ENCODE assay signal across 11 mouse cellular contexts in the genomic region with DNA sequence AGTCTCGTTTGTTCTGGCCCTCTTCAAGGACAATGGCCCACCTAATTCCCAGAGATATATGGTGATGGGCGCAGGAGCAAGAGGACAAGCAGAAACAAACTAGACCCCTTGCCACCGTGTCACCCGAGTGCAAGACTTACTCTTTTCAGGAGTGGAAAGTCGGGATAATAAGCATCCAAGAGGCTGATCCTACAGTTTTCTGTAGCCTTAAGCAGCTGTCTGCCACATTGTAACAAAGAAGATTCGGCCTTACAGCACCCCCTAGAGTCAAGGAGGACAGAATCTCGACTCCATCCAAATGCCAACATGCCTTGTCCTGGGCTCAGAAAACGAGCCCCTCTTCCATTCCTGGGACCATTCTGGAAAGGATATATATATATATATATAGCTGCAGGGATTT.
DNase-seq lines count a peak whose midpoint lies in the region; ATAC-seq and TF ChIP-seq lines count a peak whose summit lies in the region.
"Had no signal": no experiment of that assay in that cellular context is flagged by ENCODE, and none has a peak within 500 bp of the region (broad histone marks: within the 10 kb centered on the region; RNA-seq: fewer than 3 reads in every experiment).

No protein-coding gene starts in this region.

- H3K36me3 ChIP-seq in hindbrain, embryonic 11.5 days (ENCODE audit: control insufficient read depth, insufficient read depth, low read length), result no peaks in the 10 kb centered on the region
- H3K36me3 ChIP-seq in hindbrain, embryonic 13.5 days, result no peaks in the 10 kb centered on the region
- H3K36me3 ChIP-seq in midbrain, embryonic 11.5 days (ENCODE audit: control insufficient read depth, insufficient read depth, low read length), result no peaks in the 10 kb centered on the region
- no peaks in the 10 kb centered on the region for H3K36me3 ChIP-seq in midbrain, embryonic 13.5 days
- H3K36me3 ChIP-seq in intestine, embryonic 15.5 days, result no peaks in the 10 kb centered on the region

- ATAC-seq in hindbrain, embryonic 11.5 days (ENCODE audit: low FRiP score), result no peak
- no peak for ATAC-seq in hindbrain, embryonic 13.5 days (ENCODE audit: low FRiP score)
- ATAC-seq in midbrain, embryonic 11.5 days (ENCODE audit: low FRiP score), result no peak
- ATAC-seq in midbrain, embryonic 13.5 days, result no peak
- no peak for ATAC-seq in intestine, embryonic 15.5 days
- ATAC-seq in erythroid progenitor cell, adult 5-6 weeks (replicated peaks; ENCODE audit: low FRiP score, poor library complexity, severe bottlenecking), result no peak

- no peaks in the 10 kb centered on the region for H3K4me1 ChIP-seq in hindbrain, embryonic 11.5 days (replicated peaks; ENCODE audit: control insufficient read depth, insufficient read depth, low read length)
- peaks cover 16% of the 10 kb centered on the region for H3K4me1 ChIP-seq in hindbrain, embryonic 13.5 days (replicated peaks)
- no peaks in the 10 kb centered on the region for H3K4me1 ChIP-seq in midbrain, embryonic 11.5 days (ENCODE audit: control insufficient read depth, insufficient read depth, low read length)
- H3K4me1 ChIP-seq in midbrain, embryonic 13.5 days (replicated peaks), result peaks cover 6% of the 10 kb centered on the region
- H3K4me1 ChIP-seq in intestine, embryonic 15.5 days (replicated peaks), result no peaks in the 10 kb centered on the region

- no peaks in the 10 kb centered on the region for H3K9me3 ChIP-seq in hindbrain, embryonic 11.5 days (ENCODE audit: control insufficient read depth, low read length)
- H3K9me3 ChIP-seq in hindbrain, embryonic 13.5 days, result no peaks in the 10 kb centered on the region
- H3K9me3 ChIP-seq in midbrain, embryonic 11.5 days (ENCODE audit: control insufficient read depth, low read length), result no peaks in the 10 kb centered on the region
- H3K9me3 ChIP-seq in midbrain, embryonic 13.5 days, result no peaks in the 10 kb centered on the region
- H3K9me3 ChIP-seq in intestine, embryonic 15.5 days, result no peaks in the 10 kb centered on the region

- H3K9ac ChIP-seq in hindbrain, embryonic 11.5 days (ENCODE audit: low read depth, low read length), result no peak overlapping the region
- H3K9ac ChIP-seq in hindbrain, embryonic 13.5 days, result no peak overlapping the region
- H3K9ac ChIP-seq in midbrain, embryonic 11.5 days (ENCODE audit: low read length), result no peak overlapping the region
- no peak overlapping the region for H3K9ac ChIP-seq in midbrain, embryonic 13.5 days (replicated peaks)
- no peak overlapping the region for H3K9ac ChIP-seq in intestine, embryonic 15.5 days

- H3K4me2 ChIP-seq in hindbrain, embryonic 11.5 days (replicated peaks; ENCODE audit: low read depth, low read length), result no peak overlapping the region
- no peak overlapping the region for H3K4me2 ChIP-seq in hindbrain, embryonic 13.5 days
- H3K4me2 ChIP-seq in midbrain, embryonic 11.5 days, result no peak overlapping the region
- no peak overlapping the region for H3K4me2 ChIP-seq in midbrain, embryonic 13.5 days (replicated peaks)
- H3K4me2 ChIP-seq in intestine, embryonic 15.5 days (replicated peaks), result no peak overlapping the region

- no peak for TF ChIP-seq POLR2A in brain, embryonic 14.5 days (IDR thresholded peaks at IDR 0.05; ENCODE audit: borderline replicate concordance, extremely low read depth, insufficient read depth, insufficient read length, poor library complexity, severe bottlenecking)

- 62% methylated on average over 8 of the region's 8 CpGs for WGBS in hindbrain, embryonic 11.5 days
- WGBS in hindbrain, embryonic 13.5 days, result 69% methylated on average over 8 of the region's 8 CpGs
- 62% methylated on average over 8 of the region's 8 CpGs for WGBS in midbrain, embryonic 11.5 days
- WGBS in midbrain, embryonic 13.5 days, result 64% methylated on average over 8 of the region's 8 CpGs
- 62% methylated on average over 8 of the region's 8 CpGs for WGBS in intestine, embryonic 15.5 days

- no peaks in the 10 kb centered on the region for H3K27me3 ChIP-seq in hindbrain, embryonic 11.5 days (ENCODE audit: control insufficient read depth, insufficient read depth, low read length)
- no peaks in the 10 kb centered on the region for H3K27me3 ChIP-seq in hindbrain, embryonic 13.5 days
- H3K27me3 ChIP-seq in midbrain, embryonic 11.5 days (ENCODE audit: control insufficient read depth, insufficient read depth, low read length), result no peaks in the 10 kb centered on the region
- no peaks in the 10 kb centered on the region for H3K27me3 ChIP-seq in midbrain, embryonic 13.5 days
- no peaks in the 10 kb centered on the region for H3K27me3 ChIP-seq in intestine, embryonic 15.5 days (replicated peaks)

- peak; percentile 33; the same call in 1 of the 2 replicates for TF ChIP-seq CTCF in brain, embryonic 14.5 days (IDR thresholded peaks at IDR 0.05; ENCODE audit: borderline replicate concordance, extremely low read depth, insufficient read depth, insufficient read length)

- no peak overlapping the region for H3K4me3 ChIP-seq in hindbrain, embryonic 11.5 days (ENCODE audit: low read depth, low read length)
- H3K4me3 ChIP-seq in hindbrain, embryonic 13.5 days, result no peak overlapping the region
- no peak overlapping the region for H3K4me3 ChIP-seq in midbrain, embryonic 11.5 days (ENCODE audit: low read depth, low read length)
- no peak overlapping the region for H3K4me3 ChIP-seq in midbrain, embryonic 13.5 days (replicated peaks)
- no peak overlapping the region for H3K4me3 ChIP-seq in intestine, embryonic 15.5 days (replicated peaks)

- H3K27ac ChIP-seq in hindbrain, embryonic 11.5 days (ENCODE audit: low read depth, low read length), result no peak overlapping the region
- H3K27ac ChIP-seq in hindbrain, embryonic 13.5 days, result no peak overlapping the region
- no peak overlapping the region for H3K27ac ChIP-seq in midbrain, embryonic 11.5 days (ENCODE audit: low read depth, low read length)
- H3K27ac ChIP-seq in midbrain, embryonic 13.5 days, result no peak overlapping the region
- no peak overlapping the region for H3K27ac ChIP-seq in intestine, embryonic 15.5 days

- DNase-seq in hindbrain, embryonic 11.5 days (ENCODE audit: low spot score), result peak; percentile 17
- DNase-seq in midbrain, embryonic 11.5 days (ENCODE audit: low spot score, missing footprints), result peak; percentile 86
- no peak for DNase-seq in brain, embryonic 14.5 days (ENCODE audit: low read depth)
- peak; percentile 20 for DNase-seq in lung, postnatal 14 days
- DNase-seq: cerebellum, adult 2 months; left cerebral cortex, postnatal 4 days; thymus, adult 18-20 months had no signal
